Mouse (Mus musculus) limb, embryonic 14.5 days (tissue): ENCODE measurements around the gene Acr. TPM values are rescaled to one million over a fixed set of nuclear protein-coding genes. Genes with fewer than 3 reads are reported as not detected.

Experiments used
- ATAC-seq: fragments of 200-750 bp; cut with Nextera tagmentation; 2 replicates; pipeline ENCODE4 v1.8.0; 2017; ENCODE audit warnings: low read depth, moderate number of reproducible peaks, moderate TSS enrichment; ENCODE audit not compliant: low FRiP score
- DNase-seq: peaks from one replicate; pipeline ENCODE4 v3.0.0-alpha.2; 2015; ENCODE audit warnings: low spot score
- H3K27ac ChIP-seq: fragments of 300-500 bp; sonication (generic); replicated peaks from 2 replicates; pipeline ENCODE4 v1.5.1; 2014; ENCODE audit warnings: low read depth, mild to moderate bottlenecking, low read length, moderate library complexity, mixed read lengths
- H3K27me3 ChIP-seq: fragments of 300-500 bp; sonication (generic); 2 replicates; pipeline ENCODE4 v1.6.1; 2014; ENCODE audit warnings: low read length, mixed read lengths; ENCODE audit not compliant: control insufficient read depth, insufficient read depth
- H3K36me3 ChIP-seq: fragments of 300-500 bp; sonication (generic); 2 replicates; pipeline ENCODE4 v1.6.1; 2014; ENCODE audit warnings: mild to moderate bottlenecking, low read length, moderate library complexity, mixed read lengths; ENCODE audit not compliant: control insufficient read depth, insufficient read depth
- H3K4me1 ChIP-seq: fragments of 300-500 bp; sonication (generic); 2 replicates; pipeline ENCODE4 v1.6.1; 2014; ENCODE audit warnings: antibody characterized with exemption, low read length, mixed read lengths; ENCODE audit not compliant: control insufficient read depth, insufficient read depth
- H3K4me2 ChIP-seq: fragments of 300-500 bp; sonication (generic); replicated peaks from 2 replicates; pipeline ENCODE4 v1.6.1; 2014; ENCODE audit warnings: low read depth, mild to moderate bottlenecking, low read length, moderate library complexity; ENCODE audit not compliant: severe bottlenecking
- H3K4me3 ChIP-seq: fragments of 300-500 bp; sonication (generic); replicated peaks from 2 replicates; pipeline ENCODE4 v1.5.1; 2014; ENCODE audit warnings: low read length
- H3K9ac ChIP-seq: fragments of 300-500 bp; sonication (generic); 2 replicates; pipeline ENCODE4 v1.6.1; 2014; ENCODE audit warnings: mild to moderate bottlenecking, low read depth, low read length, moderate library complexity; ENCODE audit not compliant: severe bottlenecking
- H3K9me3 ChIP-seq: fragments of 300-500 bp; sonication (generic); 2 replicates; pipeline ENCODE4 v1.6.1; 2016; ENCODE audit warnings: low read length; ENCODE audit not compliant: control insufficient read depth
- POLR2A ChIP-seq: fragments of 200-500 bp; IDR thresholded peaks from 2 replicates; pipeline ENCODE4 v1.8.0; 2012; ENCODE audit warnings: inconsistent platforms, mild to moderate bottlenecking, moderate library complexity, borderline replicate concordance; ENCODE audit not compliant: insufficient read depth, insufficient read length; ENCODE audit errors: extremely low read depth
- WGBS: fragments of 180-500 bp; shearing (Covaris S2); extraction: QIAGEN DNeasy Blood & Tissue Kit; methylation state at CpG from one replicate; pipeline ENCODE4 v1.1.7; 2014; 5-methylcytosine and 5-hydroxymethylcytosine counted together
- polyA plus RNA-seq, 2 experiments: library from polyadenylated mRNA; depleted of rRNA in 1 of 2; stranded (reverse) in 1 of 2; unstranded in 1 of 2; fragments of >200 nt; fragmentation: Nextera tagmentation in 1 of 2; extraction: Ambion mirVana in 1 of 2; gene quantifications; 2 replicates each; pipeline versions ENCODE4 v1.2.1 to v1.2.3; 2012 to 2014

Acr gene
- polyA plus RNA-seq, 2 experiments, result 0.21 to 1.4 TPM

DNA sequence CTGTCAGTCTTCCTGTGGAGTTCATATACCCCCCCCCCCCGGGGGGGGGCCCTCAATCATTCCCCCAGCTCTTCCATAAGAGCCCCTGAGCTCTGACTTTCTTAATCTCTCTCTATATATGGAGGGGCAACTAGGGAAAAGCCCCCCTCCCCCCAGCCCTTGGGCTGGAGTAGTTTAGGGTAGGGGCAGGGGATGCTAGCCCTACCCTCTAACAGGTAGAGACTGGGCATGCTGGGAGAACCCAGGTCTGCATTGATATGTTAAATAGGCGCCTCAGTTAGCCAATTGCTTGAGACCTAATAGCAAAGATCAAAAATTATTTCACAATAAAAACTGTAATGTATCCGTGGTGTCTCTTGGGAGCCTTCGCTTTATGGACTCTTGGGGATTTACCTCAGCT is 24.4 kb downstream of the Acr start:
- no peak for TF ChIP-seq POLR2A
- H3K27ac ChIP-seq, result no peak overlapping the region
- 54% methylated on average over 3 of the region's 4 CpGs for WGBS
- no peak for ATAC-seq
- H3K4me1 ChIP-seq, result peaks cover 8% of the 10 kb centered on the region
- H3K9ac ChIP-seq, result peak overlapping the region; percentile 73
- H3K9me3 ChIP-seq, result no peaks in the 10 kb centered on the region
- H3K36me3 ChIP-seq, result peaks cover 5% of the 10 kb centered on the region; the same call in 1 of the 2 replicates
- peak; percentile 10 for DNase-seq
- H3K4me2 ChIP-seq, result peak overlapping the region; percentile 82
- peak overlapping the region; percentile 70; the same call in 1 of the 2 replicates for H3K4me3 ChIP-seq
- no peaks in the 10 kb centered on the region for H3K27me3 ChIP-seq

GRCm38 (mm10) chr15:89605822-89606570 is 37.9 kb downstream of the Acr start:
- H3K4me2 ChIP-seq, result no peak overlapping the region
- DNase-seq (peak; percentile 24), ATAC-seq (no peak)
- no peak overlapping the region for H3K27ac ChIP-seq
- no peaks in the 10 kb centered on the region for H3K4me1 ChIP-seq
- no peaks in the 10 kb centered on the region for H3K27me3 ChIP-seq
- TF ChIP-seq POLR2A, result no peak
- H3K9ac ChIP-seq, result no peak overlapping the region
- no peaks in the 10 kb centered on the region for H3K36me3 ChIP-seq
- H3K4me3 ChIP-seq, result no peak overlapping the region
- 70% methylated on average over 12 of the region's 12 CpGs for WGBS
- no peaks in the 10 kb centered on the region for H3K9me3 ChIP-seq

DNA sequence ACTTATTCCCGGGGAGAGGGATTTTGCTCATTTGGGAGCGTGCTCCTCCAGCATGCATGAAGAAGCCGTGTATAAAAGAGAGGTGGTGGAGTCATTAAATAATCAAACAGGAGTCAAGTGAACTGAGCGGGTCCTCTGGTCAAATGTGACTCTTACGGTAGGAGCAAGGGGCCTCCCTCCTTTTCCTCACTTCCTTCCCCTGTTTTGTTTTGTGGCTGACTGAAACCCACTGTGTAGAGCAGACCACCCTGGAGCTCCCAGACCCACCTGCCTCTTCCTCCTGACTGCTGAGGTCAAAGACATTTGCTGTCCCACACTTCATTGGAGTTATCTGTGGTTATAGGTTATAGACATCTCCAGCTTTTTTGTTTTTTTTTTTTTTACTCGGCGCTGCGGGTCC is 39.4 kb downstream of the Acr start:
- Histone ChIP-seq H3K9ac (no peak overlapping the region), H3K4me3 (no peak overlapping the region), H3K36me3 (no peaks in the 10 kb centered on the region), H3K9me3 (no peaks in the 10 kb centered on the region), H3K4me2 (no peak overlapping the region), H3K27me3 (no peaks in the 10 kb centered on the region), H3K4me1 (no peaks in the 10 kb centered on the region), H3K27ac (no peak overlapping the region)
- no peak for TF ChIP-seq POLR2A
- 81% methylated on average over 8 of the region's 8 CpGs for WGBS
- no peak for ATAC-seq
- no peak for DNase-seq

DNA sequence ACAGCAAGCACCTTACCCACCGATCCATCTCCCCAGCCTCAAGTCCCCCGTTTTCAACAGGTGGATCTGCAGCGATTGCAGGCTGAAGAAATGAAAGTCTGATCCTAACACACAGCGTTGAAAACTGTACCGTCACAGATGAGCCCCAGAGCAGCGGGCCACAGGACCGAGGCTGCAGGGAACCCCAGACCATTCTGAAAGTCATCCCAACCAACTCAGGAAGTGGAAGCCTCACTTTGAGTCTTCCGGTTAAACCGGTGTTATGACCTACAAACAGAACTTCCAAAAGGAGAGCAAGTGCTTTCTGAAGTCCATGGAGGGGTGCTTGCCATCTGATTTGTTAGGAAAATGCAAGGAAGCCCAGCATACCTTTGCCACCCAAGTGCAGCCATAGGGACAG is 39.8 kb downstream of the Acr start:
- 80% methylated on average over 9 of the region's 9 CpGs for WGBS
- Histone ChIP-seq H3K27me3 (no peaks in the 10 kb centered on the region), H3K27ac (no peak overlapping the region), H3K4me1 (no peaks in the 10 kb centered on the region), H3K9me3 (no peaks in the 10 kb centered on the region), H3K9ac (no peak overlapping the region), H3K4me3 (no peak overlapping the region), H3K36me3 (no peaks in the 10 kb centered on the region), H3K4me2 (no peak overlapping the region)
- ATAC-seq (no peak), DNase-seq (no peak)
- TF ChIP-seq POLR2A, result no peak

DNA sequence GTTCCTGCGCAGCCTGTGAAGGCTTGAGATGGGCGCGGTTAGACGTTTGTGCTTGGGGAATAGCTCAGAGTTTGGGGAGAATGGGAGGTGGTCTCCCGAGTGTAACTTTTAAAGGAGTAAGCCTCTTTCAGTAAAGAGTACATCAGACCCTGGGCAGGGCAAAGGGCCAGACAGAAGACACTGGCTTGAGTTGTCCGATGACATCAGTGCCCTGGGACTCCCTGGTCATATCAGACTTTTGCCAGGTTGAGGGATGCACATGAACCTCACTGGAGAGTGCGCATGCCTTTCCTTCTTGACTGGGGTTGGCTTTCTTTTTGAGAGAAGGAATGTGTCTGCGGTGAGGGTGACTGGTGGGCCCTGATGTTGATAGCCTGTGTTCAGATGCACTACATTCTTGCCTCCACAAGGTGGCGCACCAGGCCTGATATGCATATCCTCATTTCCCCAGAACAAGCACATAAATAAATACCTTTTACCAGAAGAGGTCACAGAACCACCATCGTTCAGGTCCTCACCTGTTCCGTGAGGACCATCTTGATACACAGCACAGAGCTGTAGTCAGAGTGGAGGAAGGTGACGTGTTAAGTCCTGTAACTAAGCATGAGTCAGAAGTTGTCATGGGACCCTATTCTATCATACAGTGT is 54.3 kb downstream of the Acr start:
- Histone ChIP-seq H3K9ac (no peak overlapping the region), H3K27ac (no peak overlapping the region), H3K27me3 (no peaks in the 10 kb centered on the region), H3K9me3 (no peaks in the 10 kb centered on the region), H3K4me3 (no peak overlapping the region), H3K4me2 (no peak overlapping the region), H3K4me1 (no peaks in the 10 kb centered on the region), H3K36me3 (no peaks in the 10 kb centered on the region)
- 75% methylated on average over 12 of the region's 12 CpGs for WGBS
- TF ChIP-seq POLR2A, result no peak
- no peak for ATAC-seq
- peak; percentile 14 for DNase-seq
